Mouse (Mus musculus) hindbrain, postnatal 0 days (tissue): ENCODE measurements around the gene Adh6a. TPM values are rescaled to one million over a fixed set of nuclear protein-coding genes. Genes with fewer than 3 reads are reported as not detected.

Experiments used
- ATAC-seq: fragments of 200-750 bp; cut with Nextera tagmentation; 2 replicates; pipeline ENCODE4 v1.8.0; 2017; ENCODE audit warnings: mild to moderate bottlenecking, moderate TSS enrichment, moderate library complexity
- DNase-seq: peaks from one replicate; pipeline ENCODE4 v3.0.0-alpha.2; 2015; ENCODE audit warnings: low spot score
- H3K27ac ChIP-seq: fragments of 300-500 bp; sonication (generic); 2 replicates; pipeline ENCODE4 v1.5.1; 2014; ENCODE audit warnings: mild to moderate bottlenecking
- H3K27me3 ChIP-seq: fragments of 300-500 bp; sonication (generic); 2 replicates; pipeline ENCODE4 v1.6.1; 2014; ENCODE audit warnings: low read length, mixed read lengths; ENCODE audit not compliant: insufficient read depth
- H3K36me3 ChIP-seq: fragments of 300-500 bp; sonication (generic); 2 replicates; pipeline ENCODE4 v1.6.1; 2014; ENCODE audit warnings: low read length, mixed read lengths; ENCODE audit not compliant: insufficient read depth
- H3K4me1 ChIP-seq: fragments of 300-500 bp; sonication (generic); 2 replicates; pipeline ENCODE4 v1.6.1; 2014; ENCODE audit warnings: antibody characterized with exemption, low read length, mixed read lengths; ENCODE audit not compliant: insufficient read depth
- H3K4me2 ChIP-seq: fragments of 300-500 bp; sonication (generic); 2 replicates; pipeline ENCODE4 v1.6.1; 2014; ENCODE audit warnings: low read depth, mild to moderate bottlenecking, low read length, moderate library complexity, mixed read lengths
- H3K4me3 ChIP-seq: fragments of 300-500 bp; sonication (generic); 2 replicates; pipeline ENCODE4 v1.5.1; 2014; ENCODE audit warnings: low read length
- H3K9ac ChIP-seq: fragments of 300-500 bp; sonication (generic); replicated peaks from 2 replicates; pipeline ENCODE4 v1.6.1; 2014; ENCODE audit warnings: mild to moderate bottlenecking, low read length, moderate library complexity, mixed read lengths
- H3K9me3 ChIP-seq: fragments of 300-500 bp; sonication (generic); 2 replicates; pipeline ENCODE4 v1.6.1; 2016; ENCODE audit warnings: low read length, mixed read lengths
- CTCF ChIP-seq: IDR thresholded peaks from 2 replicates; pipeline ENCODE4 v1.5.1; 2016; ENCODE audit warnings: antibody characterized with exemption, control low read depth, low read depth
- WGBS: fragments of 180-500 bp; shearing (Covaris S2); extraction: QIAGEN DNeasy Blood & Tissue Kit; methylation state at CpG from one replicate; pipeline ENCODE4 v1.1.7; 2014; 5-methylcytosine and 5-hydroxymethylcytosine counted together
- polyA plus RNA-seq: library from polyadenylated mRNA; unstranded; fragments of >200 nt; fragmentation: Nextera tagmentation; extraction: Ambion mirVana; gene quantifications from 2 replicates; pipeline ENCODE4 v1.2.1, GENCODE M21; 2015
- total RNA-seq: library from RNA; depleted of rRNA; stranded (reverse); fragments of >200 nt; gene quantifications from 2 replicates; pipeline ENCODE4 v1.2.3, GENCODE M21; 2014

Adh6a gene
- total and polyA plus RNA-seq, 2 experiments from 2014 or later = not detected

DNA sequence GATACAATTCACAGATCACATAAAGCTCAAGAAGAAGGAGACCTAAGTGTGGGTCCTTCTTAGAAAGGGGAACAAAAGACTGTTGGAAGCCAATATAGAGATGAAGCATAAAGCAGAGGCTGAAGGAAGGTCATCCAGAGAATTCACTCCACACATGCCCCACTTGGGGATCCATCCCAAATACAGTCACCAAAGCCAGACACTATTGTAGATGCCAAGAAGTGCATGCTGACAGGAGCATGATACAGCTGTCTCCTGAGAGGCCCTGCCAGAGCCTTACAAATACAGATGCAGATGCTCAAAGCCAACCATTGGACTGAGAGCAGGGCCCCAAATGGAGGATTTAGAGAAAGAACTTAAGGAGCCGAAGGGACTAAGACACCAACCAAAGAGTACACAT is 29.3 kb upstream of the Adh6a start:
- TF ChIP-seq CTCF = no peak
- DNase-seq (no peak), ATAC-seq (no peak)
- Histone ChIP-seq H3K27me3 (no peaks in the 10 kb centered on the region), H3K9ac (no peak overlapping the region), H3K4me2 (no peak overlapping the region), H3K4me3 (no peak overlapping the region), H3K9me3 (no peaks in the 10 kb centered on the region), H3K27ac (no peak overlapping the region), H3K36me3 (no peaks in the 10 kb centered on the region), H3K4me1 (no peaks in the 10 kb centered on the region)
- WGBS = 95% methylated on average over 1 of the region's 1 CpGs

DNA sequence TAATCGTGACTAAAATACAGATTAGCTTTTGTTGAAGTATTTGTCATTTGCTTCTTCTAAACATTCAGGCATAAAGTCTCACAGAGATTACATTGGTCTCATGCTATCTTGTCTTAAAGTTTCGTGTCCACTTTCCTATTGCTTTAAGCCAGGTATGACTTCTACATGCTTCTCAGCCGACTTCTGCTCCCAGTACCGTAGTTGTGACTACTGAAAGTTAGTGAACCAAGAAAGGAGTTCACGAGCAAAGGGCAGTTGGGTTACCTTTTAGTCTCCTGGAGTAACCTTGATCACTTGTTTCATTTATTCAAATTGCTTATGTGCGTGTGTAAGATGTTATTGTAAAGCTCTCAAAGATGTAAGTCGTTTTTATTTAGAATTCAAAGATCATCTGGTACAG is 27.1 kb upstream of the Adh6a start:
- H3K9me3 ChIP-seq = no peaks in the 10 kb centered on the region
- no peak overlapping the region for H3K4me3 ChIP-seq
- ATAC-seq (no peak), DNase-seq (no peak)
- H3K4me1 ChIP-seq = no peaks in the 10 kb centered on the region
- H3K36me3 ChIP-seq = no peaks in the 10 kb centered on the region
- H3K9ac ChIP-seq = no peak overlapping the region
- 90% methylated on average over 7 of the region's 7 CpGs for WGBS
- no peak for TF ChIP-seq CTCF
- no peak overlapping the region for H3K27ac ChIP-seq
- no peaks in the 10 kb centered on the region for H3K27me3 ChIP-seq
- no peak overlapping the region for H3K4me2 ChIP-seq

DNA sequence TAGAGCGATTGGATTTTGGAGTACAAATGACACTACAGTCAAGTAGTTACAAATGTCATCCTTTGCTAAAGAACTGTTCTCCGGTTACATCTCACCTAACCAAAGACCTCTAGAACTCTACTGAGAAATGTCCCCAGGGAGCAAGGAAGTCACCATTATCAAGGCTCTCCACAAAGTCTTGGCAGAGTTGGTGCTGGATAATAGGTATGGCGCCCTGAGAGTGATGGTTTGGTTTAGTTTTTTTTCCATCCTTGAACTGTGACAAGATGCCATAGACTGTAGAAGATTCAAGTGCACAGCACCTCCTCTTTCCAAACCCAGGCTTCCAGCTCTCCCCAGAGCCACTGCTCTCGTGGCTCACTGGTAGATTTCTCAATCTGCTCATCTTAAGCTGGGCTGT is 25.4 kb upstream of the Adh6a start:
- Histone ChIP-seq H3K9me3 (no peaks in the 10 kb centered on the region), H3K36me3 (no peaks in the 10 kb centered on the region), H3K4me1 (no peaks in the 10 kb centered on the region), H3K4me3 (no peak overlapping the region), H3K9ac (no peak overlapping the region), H3K27ac (no peak overlapping the region), H3K27me3 (no peaks in the 10 kb centered on the region), H3K4me2 (no peak overlapping the region)
- no peak for ATAC-seq
- WGBS = 93% methylated on average over 4 of the region's 4 CpGs
- no peak for TF ChIP-seq CTCF
- DNase-seq = no peak

DNA sequence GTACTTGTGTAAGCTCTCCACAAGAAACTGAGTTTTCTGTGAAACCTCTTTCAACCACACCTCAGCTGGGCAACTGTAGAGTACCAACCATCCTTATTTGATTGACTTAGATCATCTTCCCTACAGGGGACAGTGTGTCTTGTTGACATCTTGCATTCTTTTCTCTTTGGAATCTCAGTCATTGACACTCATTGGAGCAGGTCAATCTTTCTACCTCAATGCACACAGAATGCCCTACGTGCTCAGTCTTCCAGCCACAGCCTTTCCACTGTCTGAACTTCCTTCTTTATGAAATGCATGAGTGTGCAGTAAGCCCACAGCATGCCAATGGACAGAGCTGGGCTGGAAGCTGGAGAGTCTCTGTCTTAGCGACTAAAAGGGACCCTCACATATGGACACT is 22.4 kb upstream of the Adh6a start:
- Histone ChIP-seq H3K4me3 (no peak overlapping the region), H3K9me3 (no peaks in the 10 kb centered on the region), H3K4me2 (no peak overlapping the region), H3K27me3 (no peaks in the 10 kb centered on the region), H3K9ac (no peak overlapping the region), H3K4me1 (no peaks in the 10 kb centered on the region), H3K36me3 (no peaks in the 10 kb centered on the region), H3K27ac (no peak overlapping the region)
- no peak for DNase-seq
- ATAC-seq = no peak
- no peak for TF ChIP-seq CTCF
- WGBS = 38% methylated on average over 2 of the region's 2 CpGs

DNA sequence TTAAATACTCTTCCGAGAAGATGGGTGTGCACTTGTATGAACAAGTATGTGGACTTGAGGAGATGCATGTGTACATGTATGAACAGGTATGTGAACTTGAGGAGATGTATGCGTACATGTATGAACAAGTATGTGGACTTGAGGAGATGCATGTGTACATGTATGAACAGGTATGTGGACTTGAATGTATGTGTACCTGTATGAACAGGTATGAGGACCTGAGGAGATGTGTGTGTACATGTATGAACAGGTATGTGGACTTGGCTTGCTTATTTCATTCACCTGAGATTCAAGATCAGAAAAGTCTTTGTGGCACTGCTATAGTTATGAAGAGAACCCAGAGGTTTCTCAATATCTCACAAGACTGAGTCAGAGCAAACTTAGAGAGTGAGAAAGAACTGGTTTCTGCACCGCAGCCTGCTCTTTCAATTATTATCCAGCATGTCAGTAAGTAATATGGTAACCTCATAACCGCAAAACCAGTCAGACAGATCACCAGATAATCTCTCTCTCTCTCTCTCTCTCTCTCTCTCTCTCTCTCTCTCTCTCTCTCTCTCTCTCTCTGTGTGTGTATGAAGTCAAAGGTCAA is 21.5 kb upstream of the Adh6a start:
- H3K9ac ChIP-seq = no peak overlapping the region
- TF ChIP-seq CTCF = no peak
- no peaks in the 10 kb centered on the region for H3K36me3 ChIP-seq
- WGBS = 97% methylated on average over 4 of the region's 4 CpGs
- no peaks in the 10 kb centered on the region for H3K27me3 ChIP-seq
- DNase-seq (no peak), ATAC-seq (no peak)
- no peak overlapping the region for H3K27ac ChIP-seq
- no peaks in the 10 kb centered on the region for H3K4me1 ChIP-seq
- H3K4me2 ChIP-seq = no peak overlapping the region
- no peaks in the 10 kb centered on the region for H3K9me3 ChIP-seq
- no peak overlapping the region for H3K4me3 ChIP-seq

DNA sequence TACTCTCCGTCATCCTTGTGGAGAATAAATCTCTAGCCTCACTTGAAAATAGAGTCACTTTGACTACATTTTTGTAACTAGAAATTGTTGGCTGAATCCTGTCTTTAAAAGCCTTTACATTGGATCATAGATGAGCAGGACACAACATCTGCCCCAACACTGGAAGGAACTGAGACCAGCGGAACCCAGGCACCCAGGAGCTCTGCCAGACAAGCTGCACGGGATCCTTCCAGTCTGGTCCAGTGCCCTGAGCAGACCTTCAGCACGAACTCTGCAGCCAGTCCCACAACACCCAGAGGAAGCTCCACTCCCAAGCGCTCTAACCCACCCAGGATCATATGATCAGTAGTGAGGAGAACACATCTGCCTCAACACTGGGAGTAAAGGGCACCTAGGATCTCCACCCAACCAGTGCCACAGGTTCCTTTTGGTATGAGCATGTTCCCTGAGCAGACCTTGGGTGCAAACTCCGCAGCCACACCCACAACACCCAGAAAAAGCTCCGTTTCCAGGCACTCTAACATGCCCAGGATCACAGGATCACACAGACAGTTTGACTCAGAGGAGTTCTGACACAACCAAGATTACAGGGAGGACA is 19.7 kb upstream of the Adh6a start:
- Histone ChIP-seq H3K4me2 (no peak overlapping the region), H3K9me3 (peaks cover 5% of the 10 kb centered on the region; the same call in 1 of the 2 replicates), H3K27me3 (no peaks in the 10 kb centered on the region), H3K4me1 (no peaks in the 10 kb centered on the region), H3K36me3 (no peaks in the 10 kb centered on the region), H3K4me3 (no peak overlapping the region), H3K27ac (no peak overlapping the region), H3K9ac (no peak overlapping the region)
- WGBS = 91% methylated on average over 7 of the region's 7 CpGs
- DNase-seq (no peak), ATAC-seq (no peak)
- no peak for TF ChIP-seq CTCF

DNA sequence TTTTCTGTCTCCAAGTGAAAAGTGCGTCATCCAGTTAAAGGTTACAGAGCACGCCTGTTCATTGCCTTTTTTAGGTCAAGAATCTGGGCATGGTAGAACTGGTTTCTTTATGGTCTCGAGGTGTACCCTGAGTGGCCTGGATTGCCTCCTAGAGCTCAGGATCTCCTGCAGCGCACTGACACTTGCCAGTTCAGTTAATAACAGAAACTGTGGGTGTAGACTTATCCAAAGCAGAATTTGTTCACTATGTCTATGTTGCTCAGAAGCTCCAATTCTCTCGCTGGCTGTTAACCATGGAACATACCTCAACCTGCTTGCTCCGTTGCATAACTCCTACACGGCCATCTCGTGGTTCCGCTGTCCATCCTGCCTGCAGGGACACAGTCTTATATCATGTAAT is 13.0 kb upstream of the Adh6a start:
- Histone ChIP-seq H3K9ac (no peak overlapping the region), H3K4me2 (no peak overlapping the region), H3K36me3 (no peaks in the 10 kb centered on the region), H3K4me3 (no peak overlapping the region), H3K9me3 (peaks cover 5% of the 10 kb centered on the region; the same call in 1 of the 2 replicates), H3K27ac (no peak overlapping the region), H3K4me1 (no peaks in the 10 kb centered on the region), H3K27me3 (no peaks in the 10 kb centered on the region)
- ATAC-seq = no peak
- DNase-seq = no peak
- 94% methylated on average over 9 of the region's 9 CpGs for WGBS
- TF ChIP-seq CTCF = no peak
